Mouse (Mus musculus): Measurements from ENCODE around the gene Pear1. TPM values are rescaled to one million over a fixed set of nuclear protein-coding genes. Genes with fewer than 3 reads are reported as not detected.

Pear1 gene
- polyA plus RNA-seq, 1 experiment from 2014 or later = 21.4 TPM

DNA sequence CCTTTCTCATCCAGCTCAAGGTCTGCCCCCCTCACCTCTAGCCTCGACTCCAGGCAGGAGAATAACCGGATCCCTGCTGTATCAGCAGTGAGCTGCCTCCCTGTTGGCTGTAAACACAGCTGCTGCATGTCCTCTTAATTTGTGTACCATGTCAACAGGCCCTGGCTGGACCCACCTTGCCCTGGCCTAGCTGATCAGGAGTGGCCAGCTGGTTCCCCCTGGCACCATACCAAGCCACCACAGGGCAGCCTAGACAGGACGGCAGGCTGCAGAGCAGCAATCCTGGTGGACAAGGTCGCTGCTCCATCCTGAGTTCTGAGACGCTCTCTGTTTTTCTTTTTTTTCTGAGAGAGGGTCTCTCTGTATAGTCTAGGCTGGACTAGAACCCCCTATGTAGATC lies 22.4 kb downstream of the Pear1 start:
- TF ChIP-seq EP300 (IDR thresholded peaks at IDR 0.05) (no peak), CTCF (IDR thresholded peaks at IDR 0.05) (no peak)
- no peaks in the 10 kb centered on the region for H3K36me3 ChIP-seq (ENCODE audit: insufficient read depth, low read length)
- ATAC-seq (no peak), DNase-seq (ENCODE audit: low spot score) (no peak)
- WGBS = 36% methylated on average over 5 of the region's 5 CpGs
- no peak overlapping the region for H3K4me3 ChIP-seq (ENCODE audit: low read depth, low read length)
- no peak overlapping the region for H3K27ac ChIP-seq (ENCODE audit: low read length)
- no peaks in the 10 kb centered on the region for H3K9me3 ChIP-seq (ENCODE audit: low read length)
- H3K4me2 ChIP-seq (replicated peaks; ENCODE audit: low read depth, low read length) = no peak overlapping the region
- H3K4me1 ChIP-seq (ENCODE audit: insufficient read depth, low read depth, low read length) = no peaks in the 10 kb centered on the region
- no peak overlapping the region for H3K9ac ChIP-seq (replicated peaks; ENCODE audit: low read depth)
- peaks cover 48% of the 10 kb centered on the region; the same call in 1 of the 2 replicates for H3K27me3 ChIP-seq (replicated peaks; ENCODE audit: insufficient read depth, low read length)

DNA sequence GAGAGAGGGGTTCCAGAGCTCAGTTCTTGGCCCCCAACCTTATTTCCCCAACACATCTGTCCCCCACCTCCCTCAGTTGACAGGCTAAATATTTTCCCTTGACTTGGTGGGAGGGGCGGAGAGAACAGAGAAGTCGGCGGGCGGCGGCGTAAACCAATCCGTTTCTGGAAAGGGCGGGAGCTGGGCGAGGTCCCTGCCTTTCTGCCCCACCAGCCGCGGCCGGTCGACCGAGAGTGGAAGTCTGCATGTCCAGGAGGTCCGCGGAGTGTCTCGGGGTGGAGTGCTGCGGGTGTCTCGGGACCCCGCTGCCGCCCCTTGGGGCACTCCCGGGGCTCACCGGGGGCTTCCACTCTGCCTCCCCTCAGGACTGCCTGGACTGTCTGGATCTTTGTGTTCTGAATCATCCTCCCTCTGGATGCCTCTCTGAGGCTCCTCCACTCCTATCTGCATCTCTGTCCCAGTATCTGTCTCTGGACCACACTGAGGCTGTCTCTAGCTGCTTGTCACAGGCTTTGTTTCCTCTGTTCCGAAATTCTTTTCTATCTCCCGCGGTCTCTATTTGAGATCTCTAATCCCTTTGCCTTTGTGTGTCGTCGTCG lies 27.3 kb downstream of the Pear1 start, which contains the start of gene Insrr:
Gene Insrr (plus strand): TSS at position 216 of the 599 bp plus-strand sequence.
- DNase-seq (ENCODE audit: low spot score) (peak; percentile 57), ATAC-seq (no peak)
- no peak within 1 kb of the TSS for H3K9ac ChIP-seq (replicated peaks; ENCODE audit: low read depth)
- H3K27ac ChIP-seq (ENCODE audit: low read length) = no peak within 1 kb of the TSS
- H3K9me3 ChIP-seq (ENCODE audit: low read length) = no peaks in the 10 kb centered on the region
- WGBS = 1% methylated on average over 26 of the region's 29 CpGs
- peak within 1 kb of the TSS; percentile 45 for H3K4me2 ChIP-seq (replicated peaks; ENCODE audit: low read depth, low read length)
- peaks cover 73% of the 10 kb centered on the region for H3K27me3 ChIP-seq (replicated peaks; ENCODE audit: insufficient read depth, low read length)
- H3K36me3 ChIP-seq (ENCODE audit: insufficient read depth, low read length) = no peaks in the 10 kb centered on the region
- H3K4me1 ChIP-seq (ENCODE audit: insufficient read depth, low read depth, low read length) = peaks cover 5% of the 10 kb centered on the region; the same call in 1 of the 2 replicates
- no peak for TF ChIP-seq CTCF (IDR thresholded peaks at IDR 0.05)
- TF ChIP-seq EP300 (IDR thresholded peaks at IDR 0.05) = no peak
- H3K4me3 ChIP-seq (ENCODE audit: low read depth, low read length) = peak within 1 kb of the TSS; percentile 23; the same call in 1 of the 2 replicates

DNA sequence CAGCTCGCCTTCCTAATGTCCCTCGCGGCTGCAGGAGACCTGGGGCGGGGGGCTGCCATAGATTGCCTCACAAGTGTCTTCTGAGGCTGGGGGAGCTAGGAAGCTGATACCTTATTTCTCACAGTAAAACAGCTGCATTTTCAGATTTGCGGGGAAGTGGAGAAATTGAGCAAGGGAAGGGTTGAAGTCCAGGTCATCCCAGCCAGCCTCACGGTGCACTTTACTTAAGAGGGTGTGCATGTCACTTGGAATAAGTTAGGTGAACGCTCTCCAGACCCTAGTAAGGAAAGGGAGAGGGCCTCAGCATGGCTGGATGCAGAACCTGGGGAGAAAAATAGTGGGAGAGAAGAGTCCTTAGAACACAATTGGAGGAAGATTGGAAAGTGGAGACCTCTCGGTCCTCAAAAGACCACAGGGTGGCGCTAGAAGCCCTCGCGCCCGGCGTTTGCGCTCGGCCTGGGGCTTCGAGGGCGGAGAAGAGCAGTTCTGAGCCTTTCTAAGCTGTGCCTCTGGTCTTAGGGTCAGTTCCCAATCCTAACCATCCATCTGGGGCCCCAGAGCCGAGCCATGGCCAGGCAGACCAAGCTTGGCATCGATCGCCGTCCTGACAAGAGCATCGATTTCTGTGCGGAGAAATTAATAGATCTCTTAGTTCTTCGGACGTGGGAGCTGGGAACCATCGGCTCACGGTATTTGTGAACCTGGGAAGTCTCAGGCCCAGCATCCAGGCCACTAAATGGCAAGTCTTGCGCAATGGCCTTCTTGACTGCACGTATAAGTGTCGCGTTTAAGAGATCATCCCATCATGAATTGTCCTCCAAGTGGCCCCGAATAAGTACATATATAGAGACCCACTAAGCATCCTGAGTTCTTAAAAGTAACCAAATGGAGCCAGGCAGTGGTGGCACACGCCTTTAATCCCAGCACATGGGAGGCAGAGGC lies 28.5 kb downstream of the Pear1 start:
- Histone ChIP-seq H3K36me3 (ENCODE audit: insufficient read depth, low read length) (no peaks in the 10 kb centered on the region), H3K4me1 (ENCODE audit: insufficient read depth, low read depth, low read length) (peaks cover 5% of the 10 kb centered on the region; the same call in 1 of the 2 replicates), H3K9ac (replicated peaks; ENCODE audit: low read depth) (no peak overlapping the region), H3K9me3 (ENCODE audit: low read length) (no peaks in the 10 kb centered on the region), H3K27me3 (replicated peaks; ENCODE audit: insufficient read depth, low read length) (peaks cover 73% of the 10 kb centered on the region), H3K4me3 (ENCODE audit: low read depth, low read length) (peak overlapping the region; percentile 14; the same call in 1 of the 2 replicates), H3K27ac (ENCODE audit: low read length) (no peak overlapping the region), H3K4me2 (replicated peaks; ENCODE audit: low read depth, low read length) (0 out of 2 replicates have a peak overlapping the region, but pooled peaks have one; percentile 37)
- 15% methylated on average over 33 of the region's 33 CpGs for WGBS
- peak; percentile 53 for ATAC-seq
- DNase-seq (ENCODE audit: low spot score) = peak; percentile 76
- no peak for TF ChIP-seq EP300 (IDR thresholded peaks at IDR 0.05)
- TF ChIP-seq CTCF (IDR thresholded peaks at IDR 0.05) = peak; percentile 78

DNA sequence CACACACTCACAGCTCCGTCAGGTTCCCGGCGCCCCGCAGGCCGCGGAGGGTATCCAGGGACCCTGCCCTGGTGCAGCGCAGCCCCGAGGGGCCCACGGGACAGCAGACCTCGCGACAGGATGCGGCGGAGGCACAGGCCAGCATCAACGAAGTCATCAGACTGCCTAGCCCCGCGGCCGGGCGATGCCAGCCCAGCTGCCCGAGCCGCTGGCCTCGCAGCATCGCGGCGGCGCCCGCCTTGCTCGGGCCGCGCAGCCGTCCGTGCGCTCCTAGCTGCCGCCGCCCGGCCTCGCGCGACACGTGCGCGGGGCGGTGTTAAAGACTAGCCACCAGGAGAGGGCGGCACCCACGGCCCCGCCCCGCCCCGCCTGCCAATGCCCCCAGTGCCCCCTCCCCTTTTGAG lies 29.2 kb downstream of the Pear1 start, which contains the start of gene Ntrk1:
Gene Ntrk1 (minus strand): TSS at position 241 of the 404 bp plus-strand sequence.
- H3K9me3 ChIP-seq (ENCODE audit: low read length) = no peaks in the 10 kb centered on the region
- ATAC-seq = peak; percentile 71
- H3K4me1 ChIP-seq (ENCODE audit: insufficient read depth, low read depth, low read length) = peaks cover 5% of the 10 kb centered on the region; the same call in 1 of the 2 replicates
- H3K9ac ChIP-seq (replicated peaks; ENCODE audit: low read depth) = no peak within 1 kb of the TSS
- WGBS = 1% methylated on average over 25 of the region's 47 CpGs
- H3K4me2 ChIP-seq (replicated peaks; ENCODE audit: low read depth, low read length) = 0 out of 2 replicates have a peak within 1 kb of the TSS, but pooled peaks have one; percentile 37
- H3K4me3 ChIP-seq (ENCODE audit: low read depth, low read length) = peak within 1 kb of the TSS; percentile 14; the same call in 1 of the 2 replicates
- TF ChIP-seq EP300 (IDR thresholded peaks at IDR 0.05) (no peak), CTCF (IDR thresholded peaks at IDR 0.05) (no peak)
- H3K27ac ChIP-seq (ENCODE audit: low read length) = no peak within 1 kb of the TSS
- H3K36me3 ChIP-seq (ENCODE audit: insufficient read depth, low read length) = no peaks in the 10 kb centered on the region
- peaks cover 67% of the 10 kb centered on the region for H3K27me3 ChIP-seq (replicated peaks; ENCODE audit: insufficient read depth, low read length)
- DNase-seq (ENCODE audit: low spot score) = no peak

GRCm38 (mm10) chr3:87789768-87790167 lies 34.3 kb downstream of the Pear1 start:
- peaks cover 1% of the 10 kb centered on the region; the same call in 1 of the 2 replicates for H3K4me1 ChIP-seq (ENCODE audit: insufficient read depth, low read depth, low read length)
- H3K9ac ChIP-seq (replicated peaks; ENCODE audit: low read depth) = no peak overlapping the region
- no peak for ATAC-seq
- TF ChIP-seq CTCF (IDR thresholded peaks at IDR 0.05) (no peak), EP300 (IDR thresholded peaks at IDR 0.05) (no peak)
- 36% methylated on average over 5 of the region's 5 CpGs for WGBS
- H3K4me3 ChIP-seq (ENCODE audit: low read depth, low read length) = no peak overlapping the region
- no peaks in the 10 kb centered on the region for H3K9me3 ChIP-seq (ENCODE audit: low read length)
- no peak overlapping the region for H3K27ac ChIP-seq (ENCODE audit: low read length)
- no peak for DNase-seq (ENCODE audit: low spot score)
- no peaks in the 10 kb centered on the region for H3K36me3 ChIP-seq (ENCODE audit: insufficient read depth, low read length)
- no peak overlapping the region for H3K4me2 ChIP-seq (replicated peaks; ENCODE audit: low read depth, low read length)
- peaks cover 25% of the 10 kb centered on the region for H3K27me3 ChIP-seq (replicated peaks; ENCODE audit: insufficient read depth, low read length)

DNA sequence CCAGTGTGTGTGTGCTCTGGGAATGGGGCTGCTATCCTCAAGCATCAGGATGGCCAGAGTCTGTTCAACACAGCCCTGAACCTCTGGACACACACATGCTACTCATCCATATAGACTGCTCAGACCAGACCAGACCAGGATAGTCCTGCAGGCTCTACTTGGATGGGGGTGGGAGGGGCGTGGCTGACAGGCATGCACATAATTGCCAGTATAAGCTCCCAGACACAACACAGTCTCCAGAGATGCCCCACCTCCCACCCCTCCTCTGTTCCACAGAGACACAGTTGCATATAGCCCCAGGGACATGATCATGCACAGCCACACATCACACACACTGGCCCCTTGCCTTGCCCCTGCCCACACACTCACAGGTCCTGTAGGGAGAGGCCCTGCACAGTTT lies 34.9 kb downstream of the Pear1 start:
- Histone ChIP-seq H3K36me3 (ENCODE audit: insufficient read depth, low read length) (no peaks in the 10 kb centered on the region), H3K27ac (ENCODE audit: low read length) (no peak overlapping the region), H3K9me3 (ENCODE audit: low read length) (no peaks in the 10 kb centered on the region), H3K27me3 (replicated peaks; ENCODE audit: insufficient read depth, low read length) (peaks cover 20% of the 10 kb centered on the region), H3K4me3 (ENCODE audit: low read depth, low read length) (no peak overlapping the region), H3K9ac (replicated peaks; ENCODE audit: low read depth) (no peak overlapping the region), H3K4me1 (ENCODE audit: insufficient read depth, low read depth, low read length) (no peaks in the 10 kb centered on the region), H3K4me2 (replicated peaks; ENCODE audit: low read depth, low read length) (no peak overlapping the region)
- DNase-seq (ENCODE audit: low spot score) (no peak), ATAC-seq (no peak)
- no peak for TF ChIP-seq CTCF (IDR thresholded peaks at IDR 0.05)
- TF ChIP-seq EP300 (IDR thresholded peaks at IDR 0.05) = no peak
- 54% methylated on average over 1 of the region's 1 CpGs for WGBS

Measured in lung, postnatal 0 days (tissue).